Mouse (Mus musculus) MEL (cell line): Measurements from ENCODE around the gene Cntfr.

Experiments
- CTCF ChIP-seq, 3 experiments: IDR thresholded peaks in 2 of 3; conservative IDR thresholded peaks in 1 of 3; 2 replicates each; pipeline ENCODE4 v1.5.1; 2011 to 2012; ENCODE audit warnings: low read length in 3 of 3, low read depth in 2 of 3, mild to moderate bottlenecking in 2 of 3, improper control_type of control experiment in 1 of 3, inconsistent platforms in 1 of 3, mixed read lengths in 1 of 3, moderate library complexity in 1 of 3; ENCODE audit not compliant: control insufficient read depth in 1 of 3, insufficient read depth in 1 of 3, poor library complexity in 1 of 3, severe bottlenecking in 1 of 3
- ELF1 ChIP-seq: IDR thresholded peaks from 2 replicates; pipeline ENCODE4 v1.6.1; 2014; ENCODE audit warnings: low read depth, mild to moderate bottlenecking, inconsistent platforms, low read length, improper control_type of control experiment, moderate library complexity
- ETS1 ChIP-seq: IDR thresholded peaks from 2 replicates; pipeline ENCODE4 v1.6.1; 2012; ENCODE audit warnings: low read depth, mild to moderate bottlenecking, inconsistent platforms, low read length, improper control_type of control experiment, moderate library complexity
- KAT2A ChIP-seq: conservative IDR thresholded peaks from 2 replicates; pipeline ENCODE4 v1.6.1; 2012; ENCODE audit warnings: low read depth, low read length, improper control_type of control experiment, inconsistent platforms
- NELFE ChIP-seq: IDR thresholded peaks from 2 replicates; pipeline ENCODE4 v1.6.1; 2011; ENCODE audit warnings: low read depth, low read length, improper control_type of control experiment
- POLR2A ChIP-seq, 2 experiments: IDR thresholded peaks; 2 replicates each; pipeline ENCODE4 v1.6.1; 2011 to 2012; ENCODE audit warnings: low read length in 2 of 2, mild to moderate bottlenecking in 2 of 2, control low read depth in 1 of 2, improper control_type of control experiment in 1 of 2, low read depth in 1 of 2, moderate library complexity in 1 of 2; ENCODE audit not compliant: control insufficient read depth in 1 of 2, insufficient read depth in 1 of 2, poor library complexity in 1 of 2
- RAD21 ChIP-seq: IDR thresholded peaks from 2 replicates; pipeline ENCODE4 v1.6.1; 2011; ENCODE audit warnings: mild to moderate bottlenecking, low read depth, low read length, improper control_type of control experiment
- TAL1 ChIP-seq: IDR thresholded peaks from 2 replicates; pipeline ENCODE4 v1.6.1; 2012; ENCODE audit warnings: mild to moderate bottlenecking, inconsistent platforms, low read length, moderate library complexity, mixed read lengths
- TBP ChIP-seq: IDR thresholded peaks from 2 replicates; pipeline ENCODE4 v1.8.0; 2011; ENCODE audit warnings: low read depth, low read length, improper control_type of control experiment
- TCF12 ChIP-seq: IDR thresholded peaks from 2 replicates; pipeline ENCODE4 v1.6.1; 2014; ENCODE audit warnings: low read depth, mild to moderate bottlenecking, inconsistent platforms, low read length, improper control_type of control experiment, moderate library complexity
- UBTF ChIP-seq: IDR thresholded peaks from 2 replicates; pipeline ENCODE4 v1.6.1; 2012; ENCODE audit warnings: low read depth, mild to moderate bottlenecking, inconsistent platforms, low read length, improper control_type of control experiment, moderate library complexity, borderline replicate concordance; ENCODE audit not compliant: insufficient read depth
- ZMIZ1 ChIP-seq: IDR thresholded peaks from 2 replicates; pipeline ENCODE4 v1.6.1; 2012; ENCODE audit warnings: low read depth, mild to moderate bottlenecking, inconsistent platforms, low read length, improper control_type of control experiment, moderate library complexity
- ZNF384 ChIP-seq: IDR thresholded peaks from 2 replicates; pipeline ENCODE4 v1.6.1; 2012; ENCODE audit warnings: low read depth, mild to moderate bottlenecking, inconsistent platforms, low read length, improper control_type of control experiment

- TF ChIP-seq POLR2A (IDR thresholded peaks at IDR 0.05; ENCODE audit: control insufficient read depth in 1 of 2, insufficient read depth in 1 of 2, low read depth in 1 of 2, low read length in 2 of 2, poor library complexity in 1 of 2) = no peak
- no peak for TF ChIP-seq TAL1
- no peak for TF ChIP-seq ETS1
- no peak for TF ChIP-seq NELFE
- TF ChIP-seq ELF1 = no peak
- no peak for TF ChIP-seq ZNF384
- no peak for TF ChIP-seq TCF12
- no peak for TF ChIP-seq TBP
- no peak for TF ChIP-seq ZMIZ1
- no peak for TF ChIP-seq RAD21
- TF ChIP-seq KAT2A = no peak
- TF ChIP-seq UBTF = no peak
- TF ChIP-seq CTCF (IDR thresholded peaks at IDR 0.05 in 2 of 3, conservative IDR thresholded peaks at IDR 0.05 in 1 of 3; ENCODE audit: control insufficient read depth in 1 of 3, insufficient read depth in 1 of 3, low read depth in 2 of 3, low read length in 3 of 3, poor library complexity in 1 of 3, severe bottlenecking in 1 of 3) = no peak
These were observed 57.6 kb downstream of the Cntfr start for GRCm38 (mm10) chr4:41639214-41639841.
